Mouse (Mus musculus) forebrain, postnatal 0 days (tissue): ENCODE results near the gene Tmub1. TPM values are rescaled to one million over a fixed set of nuclear protein-coding genes. Genes with fewer than 3 reads are reported as not detected.
A peak's percentile ranks its signal among the peaks of the same experiment; 100 is the strongest.

Experiments
- ATAC-seq: fragments of 200-750 bp; cut with Nextera tagmentation; 2 replicates; pipeline ENCODE4 v1.8.0; 2017; ENCODE audit warnings: mild to moderate bottlenecking, moderate library complexity
- DNase-seq: peaks from one replicate; pipeline ENCODE4 v3.0.0-alpha.2; 2015
- H3K27ac ChIP-seq: fragments of 300-500 bp; sonication (generic); 2 replicates; pipeline ENCODE4 v1.5.1; 2014; ENCODE audit warnings: low read depth, mild to moderate bottlenecking, antibody characterized with exemption, low read length, moderate library complexity, mixed read lengths
- H3K27me3 ChIP-seq: fragments of 300-500 bp; sonication (generic); 2 replicates; pipeline ENCODE4 v1.6.1; 2014; ENCODE audit warnings: mild to moderate bottlenecking, low read length, mixed read lengths; ENCODE audit not compliant: insufficient read depth
- H3K36me3 ChIP-seq: fragments of 300-500 bp; sonication (generic); 2 replicates; pipeline ENCODE4 v1.6.1; 2014; ENCODE audit warnings: mild to moderate bottlenecking, moderate library complexity; ENCODE audit not compliant: insufficient read depth
- H3K4me1 ChIP-seq: fragments of 300-500 bp; sonication (generic); 2 replicates; pipeline ENCODE4 v1.6.1; 2014; ENCODE audit warnings: antibody characterized with exemption; ENCODE audit not compliant: insufficient read depth
- H3K4me2 ChIP-seq: fragments of 300-500 bp; sonication (generic); 2 replicates; pipeline ENCODE4 v1.6.1; 2014; ENCODE audit warnings: low read depth, mild to moderate bottlenecking, moderate library complexity
- H3K4me3 ChIP-seq: fragments of 300-500 bp; sonication (generic); 2 replicates; pipeline ENCODE4 v1.5.1; 2014; ENCODE audit warnings: low read depth, low read length, mixed read lengths
- H3K9ac ChIP-seq: fragments of 300-500 bp; sonication (generic); 2 replicates; pipeline ENCODE4 v1.6.1; 2014; ENCODE audit warnings: mild to moderate bottlenecking
- H3K9me3 ChIP-seq: fragments of 300-500 bp; sonication (generic); 2 replicates; pipeline ENCODE4 v1.6.1; 2016; ENCODE audit warnings: low read length
- CTCF ChIP-seq: sonication (generic); IDR thresholded peaks from 2 replicates; pipeline ENCODE4 v1.5.1; 2016; ENCODE audit warnings: antibody characterized with exemption, control low read depth, low read depth
- WGBS: fragments of 180-500 bp; shearing (Covaris S2); extraction: QIAGEN DNeasy Blood & Tissue Kit; methylation state at CpG from one replicate; pipeline ENCODE4 v1.1.7; 2014; 5-methylcytosine and 5-hydroxymethylcytosine counted together
- polyA plus RNA-seq: library from polyadenylated mRNA; unstranded; fragments of >200 nt; fragmentation: Nextera tagmentation; extraction: Ambion mirVana; gene quantifications from 2 replicates; pipeline ENCODE4 v1.2.1, GENCODE M21; 2015
- total RNA-seq: library from RNA; depleted of rRNA; stranded (reverse); fragments of >200 nt; gene quantifications from 2 replicates; pipeline ENCODE4 v1.2.3, GENCODE M21; 2014

Tmub1 gene
- total and polyA plus RNA-seq, 2 experiments from 2014 or later, result 34.3 to 56.7 TPM

DNA sequence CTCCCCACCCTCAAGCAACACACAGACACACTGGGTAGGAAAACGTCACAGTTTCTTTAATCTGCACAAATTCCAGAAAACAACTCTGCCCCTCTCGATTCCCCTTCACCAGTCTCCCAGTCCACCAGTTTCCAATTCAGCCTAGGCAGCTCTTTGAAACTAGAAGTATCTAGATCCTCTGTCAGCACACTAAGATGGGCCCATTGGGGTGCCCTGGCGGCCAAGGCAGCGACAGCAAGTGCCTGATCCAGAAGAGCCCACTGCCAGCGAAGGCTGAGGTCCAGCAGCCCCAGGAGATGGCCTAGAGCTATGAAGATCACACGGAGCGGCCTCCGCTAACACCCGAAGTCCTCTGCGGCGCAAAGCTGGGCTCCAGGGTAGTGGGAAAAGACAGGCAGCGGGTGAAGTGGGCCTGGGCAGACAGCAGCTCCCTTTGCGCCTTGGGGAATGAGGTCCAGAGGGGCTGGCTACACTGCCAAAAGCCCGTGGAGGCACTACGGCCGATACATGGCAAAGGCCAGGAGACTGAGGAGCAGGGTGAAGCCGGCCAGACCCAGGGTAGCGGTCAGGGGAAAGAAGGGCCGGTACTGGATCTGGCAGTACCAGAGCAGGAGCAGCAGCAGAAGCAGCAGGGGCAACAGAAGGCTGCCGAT, 2.1 kb downstream of the Tmub1 start:
- Histone ChIP-seq H3K27me3 (no peaks in the 10 kb centered on the region), H3K4me3 (peak overlapping the region; percentile 87), H3K4me1 (peaks cover 16% of the 10 kb centered on the region), H3K27ac (peak overlapping the region; percentile 94), H3K9me3 (no peaks in the 10 kb centered on the region), H3K4me2 (peak overlapping the region; percentile 97), H3K9ac (peak overlapping the region; percentile 98), H3K36me3 (peaks cover 20% of the 10 kb centered on the region)
- ATAC-seq (peak; percentile 6), DNase-seq (no peak)
- WGBS, result 56% methylated on average over 20 of the region's 20 CpGs
- TF ChIP-seq CTCF, result peak; percentile 45

DNA sequence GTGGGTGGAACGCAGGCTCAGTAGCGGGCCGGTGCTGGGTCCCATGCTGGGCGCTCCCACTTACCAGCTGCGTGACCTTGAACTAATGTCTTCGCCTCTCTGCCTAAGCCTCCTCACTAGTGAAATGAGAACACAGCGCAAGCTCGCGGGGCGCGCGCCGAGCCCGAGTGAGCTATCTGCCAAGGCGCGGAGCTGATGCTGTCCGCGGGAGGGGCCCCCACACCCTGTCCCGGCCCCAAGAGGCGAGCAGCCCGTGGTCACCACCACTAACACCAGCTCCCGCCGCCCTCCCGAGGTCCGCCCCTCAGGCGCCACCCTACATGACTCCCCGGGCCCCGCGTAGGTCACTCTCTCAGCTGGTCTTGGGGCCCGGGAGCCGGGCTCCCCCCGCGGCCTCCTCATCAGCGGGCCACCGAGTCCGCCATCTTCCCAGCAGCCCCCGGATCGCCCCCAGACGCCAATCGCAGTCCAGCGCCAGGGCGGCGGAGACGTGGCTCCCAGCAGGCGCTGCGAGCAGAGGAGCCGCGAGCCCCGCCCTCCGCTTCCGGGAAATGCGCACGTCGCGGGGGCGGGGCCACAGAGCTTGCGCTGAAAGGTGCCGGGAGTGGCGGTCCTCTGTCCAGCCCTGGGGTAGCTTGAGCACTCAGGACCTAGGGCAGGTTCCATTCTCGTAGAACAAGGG, 2.8 kb downstream of the Tmub1 start, which contains the start of gene Fastk:
TSS of gene Fastk (minus strand) at position 542 of the 682 bp plus-strand sequence.
- 2% methylated on average over 60 of the region's 60 CpGs for WGBS

DNA sequence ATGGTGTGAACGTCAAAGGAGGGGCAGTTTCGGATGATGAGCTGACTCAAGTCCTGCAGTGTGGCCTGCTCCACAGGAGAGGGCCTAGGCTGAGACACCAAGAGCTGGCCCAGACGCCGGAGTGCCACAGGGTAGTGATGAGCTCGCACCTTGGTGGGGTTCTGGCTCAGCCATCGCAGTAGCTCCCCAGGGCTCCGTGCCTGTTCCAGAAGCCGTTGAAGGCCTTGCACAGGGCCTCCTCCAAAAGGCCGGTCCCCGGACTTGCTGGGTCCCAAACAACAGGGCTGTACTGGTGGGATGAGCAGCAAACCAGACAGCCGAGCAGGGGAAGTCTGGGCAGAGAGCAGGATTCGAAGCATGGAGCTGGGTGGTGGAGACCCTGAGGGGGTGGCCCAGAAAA, 3.7 kb downstream of the Tmub1 start:
- Histone ChIP-seq H3K27ac (no peak overlapping the region), H3K9me3 (no peaks in the 10 kb centered on the region), H3K4me1 (peaks cover 16% of the 10 kb centered on the region), H3K36me3 (peaks cover 33% of the 10 kb centered on the region), H3K27me3 (no peaks in the 10 kb centered on the region), H3K9ac (peak overlapping the region; percentile 98; the same call in 1 of the 2 replicates), H3K4me2 (peak overlapping the region; percentile 97), H3K4me3 (peak overlapping the region; percentile 87; the same call in 1 of the 2 replicates)
- DNase-seq (no peak), ATAC-seq (no peak)
- no peak for TF ChIP-seq CTCF
- 83% methylated on average over 12 of the region's 12 CpGs for WGBS

More for the DNA sequence above, 2.8 kb downstream of the Tmub1 start, which contains the start of gene Fastk:
- no peaks in the 10 kb centered on the region for H3K9me3 ChIP-seq
- peak within 1 kb of the TSS; percentile 87 for H3K4me3 ChIP-seq
- H3K27ac ChIP-seq, result peak within 1 kb of the TSS; percentile 94
- ATAC-seq (peak; percentile 91), DNase-seq (peak; percentile 95)
- peaks cover 25% of the 10 kb centered on the region for H3K36me3 ChIP-seq
- peak within 1 kb of the TSS; percentile 97 for H3K4me2 ChIP-seq
- no peaks in the 10 kb centered on the region for H3K27me3 ChIP-seq
- peak within 1 kb of the TSS; percentile 98 for H3K9ac ChIP-seq
- no peak for TF ChIP-seq CTCF
- peaks cover 16% of the 10 kb centered on the region for H3K4me1 ChIP-seq

DNA sequence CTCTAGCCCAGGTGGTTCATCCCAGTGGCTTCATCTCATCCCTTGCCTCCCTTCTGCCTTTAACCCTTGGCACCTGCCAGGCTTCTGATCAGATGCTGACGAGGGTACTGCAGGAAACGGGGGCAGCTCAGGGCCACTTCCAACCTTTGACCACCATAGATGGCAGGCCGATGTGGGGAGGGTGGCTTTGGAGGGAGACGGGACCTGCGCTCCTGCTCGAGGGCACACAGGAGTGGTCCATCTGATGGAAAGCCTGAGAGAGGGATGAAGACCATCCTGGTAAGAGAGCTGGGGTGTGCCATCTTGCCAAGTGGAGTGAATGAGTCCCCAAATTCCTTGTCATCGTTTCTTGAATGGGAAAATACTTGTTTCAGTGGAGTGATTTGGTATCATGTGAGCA, 4.5 kb downstream of the Tmub1 start:
- no peak overlapping the region for H3K27ac ChIP-seq
- 91% methylated on average over 7 of the region's 7 CpGs for WGBS
- ATAC-seq (no peak), DNase-seq (no peak)
- no peak for TF ChIP-seq CTCF
- H3K4me2 ChIP-seq, result no peak overlapping the region
- peaks cover 16% of the 10 kb centered on the region for H3K4me1 ChIP-seq
- no peak overlapping the region for H3K9ac ChIP-seq
- no peaks in the 10 kb centered on the region for H3K27me3 ChIP-seq
- no peaks in the 10 kb centered on the region for H3K9me3 ChIP-seq
- H3K4me3 ChIP-seq, result no peak overlapping the region
- H3K36me3 ChIP-seq, result peaks cover 36% of the 10 kb centered on the region

DNA sequence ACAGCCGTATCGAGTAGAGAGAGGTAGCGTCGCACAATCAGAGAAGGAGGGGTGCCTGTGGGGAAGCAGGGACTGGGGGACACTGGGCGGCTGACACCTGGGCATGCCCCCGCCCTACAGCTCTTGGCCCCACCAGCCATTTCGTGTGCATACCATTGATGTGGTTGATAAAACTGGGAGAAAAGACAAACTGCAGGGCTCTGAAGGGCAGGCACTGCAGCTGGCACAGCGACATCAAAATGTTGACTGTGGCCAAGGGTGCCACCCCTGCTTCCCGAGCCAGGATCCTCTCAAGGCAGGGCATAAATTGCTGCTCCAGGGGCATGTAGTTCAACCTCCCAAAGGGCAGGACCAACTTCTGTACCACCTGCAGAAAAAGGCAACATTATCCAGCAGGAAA, 5.6 kb downstream of the Tmub1 start:
- WGBS, result 89% methylated on average over 9 of the region's 9 CpGs
- ATAC-seq (no peak), DNase-seq (no peak)
- Histone ChIP-seq H3K27ac (no peak overlapping the region), H3K9ac (no peak overlapping the region), H3K4me3 (no peak overlapping the region), H3K4me1 (peaks cover 4% of the 10 kb centered on the region), H3K27me3 (no peaks in the 10 kb centered on the region), H3K4me2 (no peak overlapping the region), H3K9me3 (no peaks in the 10 kb centered on the region), H3K36me3 (peaks cover 36% of the 10 kb centered on the region)
- no peak for TF ChIP-seq CTCF

DNA sequence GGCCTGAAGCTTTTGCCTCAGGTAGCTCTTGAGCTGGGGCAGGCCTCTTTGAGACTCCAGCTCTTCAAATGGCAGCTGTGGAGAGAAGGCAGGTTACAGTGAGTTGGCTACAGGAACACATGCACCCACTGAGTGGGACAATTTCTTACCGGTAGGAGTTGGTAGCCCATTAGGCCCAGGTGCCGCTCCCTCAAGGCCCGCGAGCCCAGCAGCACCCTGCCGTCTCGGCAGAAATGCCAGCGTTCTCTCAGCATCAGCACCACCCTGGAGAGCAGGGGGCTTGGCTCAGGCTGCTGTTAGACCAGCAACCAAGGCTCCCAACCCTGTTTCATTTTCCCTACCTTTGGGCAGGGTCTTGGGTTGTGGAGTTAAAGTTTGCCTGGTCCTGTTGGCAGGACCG, 6.5 kb downstream of the Tmub1 start:
- H3K4me1 ChIP-seq, result no peaks in the 10 kb centered on the region; the same call in 1 of the 2 replicates
- H3K27ac ChIP-seq, result no peak overlapping the region
- no peak overlapping the region for H3K4me2 ChIP-seq
- H3K4me3 ChIP-seq, result no peak overlapping the region
- H3K27me3 ChIP-seq, result no peaks in the 10 kb centered on the region
- no peak for TF ChIP-seq CTCF
- ATAC-seq, result no peak
- WGBS, result 93% methylated on average over 8 of the region's 8 CpGs
- no peak overlapping the region for H3K9ac ChIP-seq
- no peaks in the 10 kb centered on the region for H3K9me3 ChIP-seq
- no peak for DNase-seq
- H3K36me3 ChIP-seq, result peaks cover 36% of the 10 kb centered on the region

DNA sequence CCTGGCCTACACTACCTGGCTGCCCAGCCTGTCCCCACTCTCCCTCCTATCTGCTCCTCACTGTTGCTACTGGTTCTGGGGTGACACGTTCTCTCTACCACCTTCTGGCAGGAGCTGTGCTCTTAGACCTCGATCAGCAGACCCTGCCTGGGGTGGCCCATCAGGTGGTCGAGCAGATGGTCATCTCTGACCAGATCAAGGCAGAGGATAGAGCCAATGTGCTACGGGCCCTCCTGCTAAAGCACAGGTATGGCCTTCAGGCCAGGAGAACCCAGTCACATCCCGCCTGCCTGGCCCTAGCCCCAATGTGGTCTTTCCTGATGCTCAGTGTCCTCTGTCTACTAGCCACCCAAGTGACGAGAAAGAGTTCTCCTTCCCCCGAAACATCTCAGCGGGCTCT, 13.7 kb downstream of the Tmub1 start:
- Histone ChIP-seq H3K27me3 (no peaks in the 10 kb centered on the region), H3K4me3 (no peak overlapping the region), H3K4me2 (no peak overlapping the region), H3K9me3 (no peaks in the 10 kb centered on the region), H3K4me1 (no peaks in the 10 kb centered on the region), H3K27ac (no peak overlapping the region), H3K9ac (no peak overlapping the region), H3K36me3 (peaks cover 35% of the 10 kb centered on the region)
- 88% methylated on average over 8 of the region's 8 CpGs for WGBS
- no peak for TF ChIP-seq CTCF
- DNase-seq (no peak), ATAC-seq (no peak)
